Mouse (Mus musculus) B cell, adult 67 days (primary cell): ENCODE results near the gene Prss8. TPM values are rescaled to one million over a fixed set of nuclear protein-coding genes. Genes with fewer than 3 reads are reported as not detected.

Experiments
- total RNA-seq, 2 experiments: library from RNA; stranded (reverse); gene quantifications; 4 replicates each; pipeline ENCODE4 v1.2.4; 2023

Gene Prss8
- total RNA-seq = not detected

GRCm38 (mm10) chr7:127929923-127930322, at the start of gene Prss8:
Gene Prss8 (minus strand): TSS chr7:127930104.

GRCm38 (mm10) chr7:127967004-127967921, 37.4 kb upstream of the Prss8 start, which contains the start of gene Fus:
Gene Fus (plus strand): TSS chr7:127967457.

GRCm38 (mm10) chr7:127946470-127947023, 16.6 kb upstream of the Prss8 start, which contains the start of gene Prss36:
Gene Prss36 (minus strand): TSS chr7:127946725.

GRCm38 (mm10) chr7:127912190-127912871, 17.6 kb downstream of the Prss8 start, which contains the start of gene Kat8:
Gene Kat8 (plus strand): TSS chr7:127912516.

GRCm38 (mm10) chr7:127903971-127904796, 25.7 kb downstream of the Prss8 start, which contains the start of gene Bckdk:
Gene Bckdk (plus strand): TSS chr7:127904082.

GRCm38 (mm10) chr7:127895442-127895841, 34.5 kb downstream of the Prss8 start, which contains the start of the genes Gm21974 and Vkorc1:
Gene Gm21974 (minus strand): TSS chr7:127895454.
Gene Vkorc1 (minus strand): TSS chr7:127895617.

GRCm38 (mm10) chr7:127890798-127891197, 39.1 kb downstream of the Prss8 start, which contains the start of gene Prss53:
Gene Prss53 (minus strand): TSS chr7:127890970.

GRCm38 (mm10) chr7:127876467-127877348, 53.2 kb downstream of the Prss8 start, which contains the start of gene Zfp668:
Gene Zfp668 (minus strand): TSS chr7:127876828.

GRCm38 (mm10) chr7:127876041-127876466, 53.9 kb downstream of the Prss8 start, which contains the start of gene Zfp646:
Gene Zfp646 (plus strand): TSS chr7:127876221.

Other genes starting within 250 kb of the Prss8 start
- 10 to 100 TPM; 57.9 to 70.7 TPM for gene Bcl7c, start 221.2 kb downstream of the Prss8 start, total RNA-seq
- not detected for gene Ctf1, start 217.4 kb downstream of the Prss8 start, total RNA-seq
- not detected for gene Ctf2, start 197.9 kb downstream of the Prss8 start, total RNA-seq
- gene Fbxl19, start 185.6 kb downstream of the Prss8 start, total RNA-seq = 10 to 100 TPM; 14.3 to 15.7 TPM
- gene Orai3, start 160.3 kb downstream of the Prss8 start, total RNA-seq = 10 to 100 TPM; 38.3 to 40.4 TPM
- 10 to 100 TPM; 71.9 to 94.6 TPM for gene Setd1a, start 153.4 kb downstream of the Prss8 start, total RNA-seq
- gene Gm49388, start 144.5 kb downstream of the Prss8 start, total RNA-seq = under 1 TPM in 1 of 2 experiments, not detected in 1; 0.53 TPM
- 1 to 10 TPM; 4.1 to 6.1 TPM for gene Hsd3b7, start 129.5 kb downstream of the Prss8 start, total RNA-seq
- gene Stx4a, start 105.8 kb downstream of the Prss8 start, total RNA-seq = 100 to 1,000 TPM; 143 to 167 TPM
- not detected for gene Stx1b, start 105.6 kb downstream of the Prss8 start, total RNA-seq
- 100 to 1,000 TPM; 104 to 108 TPM for gene Zfp646, start 53.9 kb downstream of the Prss8 start, total RNA-seq
- 10 to 100 TPM; 15.3 to 20.7 TPM for gene Zfp668, start 53.3 kb downstream of the Prss8 start, total RNA-seq
- gene Prss53, start 39.1 kb downstream of the Prss8 start, total RNA-seq = under 1 TPM in 1 of 2 experiments, not detected in 1; 0.49 TPM
- gene Gm21974, start 34.6 kb downstream of the Prss8 start, total RNA-seq = under 1 TPM in 1 of 2 experiments, not detected in 1; 0.83 TPM
- 10 to 100 TPM; 13.7 to 19.4 TPM for gene Vkorc1, start 34.5 kb downstream of the Prss8 start, total RNA-seq
- 10 to 100 TPM; 29.3 to 35.7 TPM for gene Bckdk, start 26.0 kb downstream of the Prss8 start, total RNA-seq
- gene Kat8, start 17.6 kb downstream of the Prss8 start, total RNA-seq = 10 to 100 TPM; 51.0 to 58.3 TPM
- gene Prss36, start 16.6 kb upstream of the Prss8 start, total RNA-seq = 1 to 10 TPM; 1.7 to 3.1 TPM
- 100 to 1,000 TPM; 721 to 839 TPM for gene Fus, start 37.4 kb upstream of the Prss8 start, total RNA-seq
- gene Pycard, start 63.8 kb upstream of the Prss8 start, total RNA-seq = 10 to 100 TPM; 21.7 to 25.7 TPM
- 1 to 10 TPM; 1.0 to 1.3 TPM for gene Trim72, start 73.8 kb upstream of the Prss8 start, total RNA-seq
- 1 to 10 TPM; 1.7 to 1.8 TPM for gene Itgam, start 132.5 kb upstream of the Prss8 start, total RNA-seq
- gene Gm49368, start 132.6 kb upstream of the Prss8 start, total RNA-seq = not detected
- 1 to 10 TPM in 1 of 2 experiments, under 1 TPM in 1; 0.53 to 1.3 TPM for gene Itgax, start 199.4 kb upstream of the Prss8 start, total RNA-seq
- gene Itgad, start 224.3 kb upstream of the Prss8 start, total RNA-seq = 1 to 10 TPM; 1.2 to 3.3 TPM